Mouse (Mus musculus) stomach, embryonic 14.5 days (tissue): Measurements from ENCODE around the gene 2210010C04Rik. TPM values are rescaled to one million over a fixed set of nuclear protein-coding genes. Genes with fewer than 3 reads are reported as not detected.

ENCODE experiments used
- ATAC-seq: fragments of 200-750 bp; cut with Nextera tagmentation; 2 replicates; pipeline ENCODE4 v1.8.0; 2017; ENCODE audit warnings: low read depth, moderate TSS enrichment; ENCODE audit not compliant: insufficient number of reproducible peaks, insufficient read depth, low FRiP score
- H3K27ac ChIP-seq: fragments of 300-500 bp; sonication (generic); 2 replicates; pipeline ENCODE4 v1.5.1; 2014; ENCODE audit warnings: mild to moderate bottlenecking, low read length, moderate library complexity, mixed read lengths
- H3K27me3 ChIP-seq: fragments of 300-500 bp; sonication (generic); 2 replicates; pipeline ENCODE4 v1.6.1; 2014; ENCODE audit warnings: low read length, control low read depth, mixed read lengths; ENCODE audit not compliant: control insufficient read depth, insufficient read depth
- H3K36me3 ChIP-seq: fragments of 300-500 bp; sonication (generic); 2 replicates; pipeline ENCODE4 v1.6.1; 2014; ENCODE audit warnings: mild to moderate bottlenecking, control low read depth, low read length, moderate library complexity, mixed read lengths; ENCODE audit not compliant: control insufficient read depth, insufficient read depth
- H3K4me1 ChIP-seq: fragments of 300-500 bp; sonication (generic); 2 replicates; pipeline ENCODE4 v1.6.1; 2014; ENCODE audit warnings: low read length, control low read depth, mixed read lengths; ENCODE audit not compliant: control insufficient read depth, insufficient read depth
- H3K4me2 ChIP-seq: fragments of 300-500 bp; sonication (generic); replicated peaks from 2 replicates; pipeline ENCODE4 v1.6.1; 2014; ENCODE audit warnings: low read depth, low read length, control low read depth
- H3K4me3 ChIP-seq: fragments of 300-500 bp; sonication (generic); 2 replicates; pipeline ENCODE4 v1.5.1; 2014; ENCODE audit warnings: low read depth, low read length, control low read depth
- H3K9ac ChIP-seq: fragments of 300-500 bp; sonication (generic); replicated peaks from 2 replicates; pipeline ENCODE4 v1.6.1; 2014; ENCODE audit warnings: low read depth, mild to moderate bottlenecking, control low read depth, low read length, moderate library complexity, mixed read lengths
- H3K9me3 ChIP-seq: fragments of 300-500 bp; sonication (generic); 2 replicates; pipeline ENCODE4 v1.6.1; 2016; ENCODE audit warnings: low read depth, low read length, control low read depth; ENCODE audit not compliant: control insufficient read depth
- WGBS: fragments of 180-500 bp; shearing (Covaris S2); extraction: QIAGEN DNeasy Blood & Tissue Kit; methylation state at CpG from one replicate; pipeline ENCODE4 v1.1.7; 2014; 5-methylcytosine and 5-hydroxymethylcytosine counted together
- polyA plus RNA-seq: library from polyadenylated mRNA; unstranded; fragments of >200 nt; fragmentation: Nextera tagmentation; extraction: Ambion mirVana; gene quantifications from 2 replicates; pipeline ENCODE4 v1.2.1, GENCODE M21; 2014

Gene 2210010C04Rik
- polyA plus RNA-seq = not detected in 2 replicates

DNA sequence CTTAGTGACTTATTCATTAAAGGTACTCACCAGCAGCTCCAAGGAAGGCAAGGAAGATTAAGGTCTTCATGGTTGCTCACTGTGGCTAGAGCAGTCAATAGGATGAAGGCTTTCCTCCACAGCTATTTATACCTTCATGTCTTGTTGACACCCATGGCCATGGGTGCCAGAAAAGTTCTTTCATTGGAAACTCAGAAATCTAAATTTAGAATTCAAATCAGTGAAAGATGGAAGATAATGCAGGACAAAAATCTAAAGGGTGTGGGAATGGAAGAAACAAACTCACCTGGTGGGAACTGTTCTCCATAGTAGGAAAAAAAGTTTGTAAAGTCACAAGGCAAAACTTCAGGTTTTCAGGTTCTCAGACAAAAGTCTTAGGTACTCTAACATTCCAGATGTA lies at the start of gene 2210010C04Rik:
Gene 2210010C04Rik, minus strand, starts transcription at position 101 of the 400 bp plus-strand sequence.
- Histone ChIP-seq H3K9me3 (no peaks in the 10 kb centered on the region), H3K27ac (no peak within 1 kb of the TSS), H3K27me3 (no peaks in the 10 kb centered on the region), H3K36me3 (no peaks in the 10 kb centered on the region), H3K4me3 (no peak within 1 kb of the TSS), H3K4me2 (no peak within 1 kb of the TSS), H3K4me1 (no peaks in the 10 kb centered on the region), H3K9ac (no peak within 1 kb of the TSS)
- no peak for ATAC-seq

DNA sequence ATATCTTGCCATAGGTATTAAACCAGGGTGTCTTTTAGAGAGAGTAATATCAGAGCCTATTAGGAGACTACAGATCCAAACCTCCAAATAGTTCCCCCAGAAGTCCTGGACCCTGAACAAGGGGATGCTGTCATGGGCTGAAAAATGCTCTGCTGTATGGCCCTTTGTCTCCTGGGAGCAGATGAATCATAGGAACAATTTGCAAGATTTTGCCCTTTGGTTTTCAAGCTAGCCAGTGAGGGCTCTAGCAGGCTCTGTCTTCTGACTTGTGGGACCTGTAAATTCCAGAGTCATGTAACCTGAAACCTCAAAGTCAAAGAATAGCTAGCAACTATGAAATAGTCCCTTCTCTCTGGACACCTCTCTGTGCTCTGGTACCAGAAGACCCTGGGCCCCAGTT lies 44.8 kb upstream of the 2210010C04Rik start:
- ATAC-seq = no peak
- no peak overlapping the region for H3K9ac ChIP-seq
- H3K36me3 ChIP-seq = no peaks in the 10 kb centered on the region
- H3K4me3 ChIP-seq = no peak overlapping the region
- H3K27me3 ChIP-seq = no peaks in the 10 kb centered on the region
- no peak overlapping the region for H3K4me2 ChIP-seq
- H3K27ac ChIP-seq = no peak overlapping the region
- H3K4me1 ChIP-seq = no peaks in the 10 kb centered on the region
- H3K9me3 ChIP-seq = no peaks in the 10 kb centered on the region

- H3K4me1 ChIP-seq = no peaks in the 10 kb centered on the region
- no peaks in the 10 kb centered on the region for H3K27me3 ChIP-seq
- no peak overlapping the region for H3K27ac ChIP-seq
- WGBS = 37% methylated on average over 3 of the region's 3 CpGs
- no peak overlapping the region for H3K4me2 ChIP-seq
- no peak overlapping the region for H3K4me3 ChIP-seq
- H3K36me3 ChIP-seq = no peaks in the 10 kb centered on the region
- H3K9ac ChIP-seq = no peak overlapping the region
- no peak for ATAC-seq
- H3K9me3 ChIP-seq = no peaks in the 10 kb centered on the region
These were observed 43.4 kb upstream of the 2210010C04Rik start for GRCm38 (mm10) chr6:41078539-41079303.

- Histone ChIP-seq H3K4me2 (no peak overlapping the region), H3K9ac (no peak overlapping the region), H3K27me3 (no peaks in the 10 kb centered on the region), H3K4me3 (no peak overlapping the region), H3K9me3 (no peaks in the 10 kb centered on the region), H3K27ac (no peak overlapping the region), H3K4me1 (no peaks in the 10 kb centered on the region), H3K36me3 (no peaks in the 10 kb centered on the region)
- no peak for ATAC-seq
- WGBS = 56% methylated on average over 2 of the region's 2 CpGs
These were observed 40.4 kb upstream of the 2210010C04Rik start for GRCm38 (mm10) chr6:41075753-41076152.

- 90% methylated on average over 6 of the region's 6 CpGs for WGBS
- H3K27ac ChIP-seq = no peak overlapping the region
- H3K9me3 ChIP-seq = no peaks in the 10 kb centered on the region
- H3K9ac ChIP-seq = no peak overlapping the region
- H3K4me2 ChIP-seq = no peak overlapping the region
- H3K36me3 ChIP-seq = no peaks in the 10 kb centered on the region
- H3K4me3 ChIP-seq = no peak overlapping the region
- H3K4me1 ChIP-seq = no peaks in the 10 kb centered on the region
- no peaks in the 10 kb centered on the region for H3K27me3 ChIP-seq
- ATAC-seq = no peak
These were observed 28.0 kb upstream of the 2210010C04Rik start for GRCm38 (mm10) chr6:41063332-41063731.

DNA sequence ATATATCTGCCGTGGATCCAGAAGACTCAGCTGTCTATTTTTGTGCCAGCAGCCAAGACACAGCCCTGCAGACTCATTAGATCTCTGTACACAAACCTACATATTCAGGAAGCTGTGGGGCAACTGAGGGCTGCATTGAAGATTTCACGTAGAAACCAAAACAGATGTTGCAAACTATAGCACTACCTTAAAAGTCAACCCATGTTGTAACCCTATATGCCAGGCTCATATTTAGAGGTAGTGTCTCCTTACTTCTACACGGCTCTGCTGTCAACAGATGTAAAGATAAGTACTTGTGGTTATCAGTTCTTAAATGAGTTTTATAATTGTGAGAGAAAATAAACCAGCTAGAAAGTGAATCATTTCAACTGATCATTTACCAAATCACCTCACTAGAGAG lies 27.4 kb upstream of the 2210010C04Rik start:
- H3K4me2 ChIP-seq = no peak overlapping the region
- no peaks in the 10 kb centered on the region for H3K27me3 ChIP-seq
- H3K36me3 ChIP-seq = no peaks in the 10 kb centered on the region
- no peak overlapping the region for H3K27ac ChIP-seq
- H3K4me3 ChIP-seq = no peak overlapping the region
- 65% methylated on average over 3 of the region's 3 CpGs for WGBS
- ATAC-seq = no peak
- H3K4me1 ChIP-seq = no peaks in the 10 kb centered on the region
- no peak overlapping the region for H3K9ac ChIP-seq
- H3K9me3 ChIP-seq = no peaks in the 10 kb centered on the region

GRCm38 (mm10) chr6:41062081-41062480 lies 26.8 kb upstream of the 2210010C04Rik start:
- Histone ChIP-seq H3K4me3 (no peak overlapping the region), H3K27me3 (no peaks in the 10 kb centered on the region), H3K27ac (no peak overlapping the region), H3K4me2 (no peak overlapping the region), H3K9me3 (no peaks in the 10 kb centered on the region), H3K4me1 (no peaks in the 10 kb centered on the region), H3K36me3 (no peaks in the 10 kb centered on the region), H3K9ac (no peak overlapping the region)
- WGBS = 74% methylated on average over 2 of the region's 2 CpGs
- ATAC-seq = no peak

DNA sequence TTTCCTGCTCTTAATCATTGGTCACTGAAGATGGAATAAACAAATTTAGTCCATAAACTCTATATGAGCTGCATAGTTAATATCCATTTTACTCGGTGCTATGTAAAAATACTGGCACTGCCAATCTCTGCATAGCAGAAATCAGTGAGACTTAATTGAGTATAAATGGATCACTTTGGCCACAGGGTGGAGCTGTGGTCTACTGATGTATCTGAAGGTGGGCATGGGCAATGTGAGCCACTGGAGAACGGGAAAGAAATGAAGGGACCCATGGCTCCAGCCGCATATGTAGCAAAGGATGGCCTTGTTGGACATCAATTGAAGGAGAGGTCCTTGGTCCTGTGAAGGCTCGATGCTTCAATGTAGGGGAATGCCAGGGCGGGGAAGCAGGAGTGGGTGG lies 25.8 kb upstream of the 2210010C04Rik start:
- Histone ChIP-seq H3K9me3 (no peaks in the 10 kb centered on the region), H3K36me3 (no peaks in the 10 kb centered on the region), H3K4me1 (no peaks in the 10 kb centered on the region), H3K9ac (no peak overlapping the region), H3K27me3 (no peaks in the 10 kb centered on the region), H3K4me2 (no peak overlapping the region), H3K27ac (no peak overlapping the region), H3K4me3 (no peak overlapping the region)
- 77% methylated on average over 5 of the region's 5 CpGs for WGBS
- ATAC-seq = no peak

DNA sequence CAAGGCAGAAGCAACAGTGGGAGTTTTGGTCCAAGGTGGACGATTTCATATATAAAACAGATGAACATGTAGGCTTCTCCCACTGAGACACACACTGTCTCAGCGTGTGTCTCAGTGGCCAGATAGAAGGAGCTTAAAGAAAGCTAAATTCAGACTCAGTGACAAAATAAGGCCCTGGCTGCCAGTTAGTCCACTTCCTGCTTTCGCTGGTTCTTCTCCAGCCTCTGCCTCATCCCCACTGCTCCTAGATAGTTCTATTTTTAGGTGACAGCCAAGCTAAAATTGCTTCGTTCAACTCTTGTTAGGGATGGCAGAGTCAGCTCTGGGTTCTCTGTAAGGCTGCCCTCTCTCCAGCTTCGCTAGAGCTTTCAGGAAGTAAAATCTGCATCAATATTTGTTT lies 22.3 kb upstream of the 2210010C04Rik start:
- H3K4me3 ChIP-seq = no peak overlapping the region
- H3K4me2 ChIP-seq = no peak overlapping the region
- 74% methylated on average over 5 of the region's 5 CpGs for WGBS
- no peaks in the 10 kb centered on the region for H3K36me3 ChIP-seq
- H3K9me3 ChIP-seq = no peaks in the 10 kb centered on the region
- H3K4me1 ChIP-seq = no peaks in the 10 kb centered on the region
- no peak overlapping the region for H3K27ac ChIP-seq
- H3K27me3 ChIP-seq = no peaks in the 10 kb centered on the region
- ATAC-seq = no peak
- no peak overlapping the region for H3K9ac ChIP-seq
